Mouse (Mus musculus) hindbrain, embryonic 15.5 days (tissue): ENCODE data around the gene Zbtb32. TPM values are rescaled to one million over a fixed set of nuclear protein-coding genes. Genes with fewer than 3 reads are reported as not detected.

ENCODE experiments used
- ATAC-seq: fragments of 200-750 bp; cut with Nextera tagmentation; 2 replicates; pipeline ENCODE4 v1.8.0; 2017; ENCODE audit warnings: low read depth, moderate number of reproducible peaks, moderate TSS enrichment; ENCODE audit not compliant: low FRiP score
- H3K27ac ChIP-seq: fragments of 300-500 bp; sonication (generic); replicated peaks from 2 replicates; pipeline ENCODE4 v1.5.1; 2015; ENCODE audit warnings: mild to moderate bottlenecking, inconsistent platforms
- H3K27me3 ChIP-seq: fragments of 300-500 bp; sonication (generic); 2 replicates; pipeline ENCODE4 v1.6.1; 2015; ENCODE audit warnings: control low read depth, inconsistent platforms
- H3K36me3 ChIP-seq: fragments of 300-500 bp; sonication (generic); 2 replicates; pipeline ENCODE4 v1.6.1; 2015; ENCODE audit warnings: control low read depth, inconsistent platforms
- H3K4me1 ChIP-seq: fragments of 300-500 bp; sonication (generic); replicated peaks from 2 replicates; pipeline ENCODE4 v1.6.1; 2015; ENCODE audit warnings: control low read depth, inconsistent platforms
- H3K4me2 ChIP-seq: fragments of 300-500 bp; sonication (generic); 2 replicates; pipeline ENCODE4 v1.6.1; 2015; ENCODE audit warnings: moderate library complexity, mild to moderate bottlenecking, inconsistent platforms
- H3K4me3 ChIP-seq: fragments of 300-500 bp; sonication (generic); 2 replicates; pipeline ENCODE4 v1.5.1; 2015; ENCODE audit warnings: mild to moderate bottlenecking, inconsistent platforms
- H3K9ac ChIP-seq: fragments of 300-500 bp; sonication (generic); 2 replicates; pipeline ENCODE4 v1.6.1; 2015; ENCODE audit warnings: inconsistent platforms
- H3K9me3 ChIP-seq: fragments of 300-500 bp; sonication (generic); 2 replicates; pipeline ENCODE4 v1.6.1; 2016; ENCODE audit warnings: control low read depth, inconsistent platforms
- WGBS: fragments of 180-500 bp; shearing (Covaris S2); methylation state at CpG from one replicate; pipeline ENCODE4 v1.1.7; 2015; 5-methylcytosine and 5-hydroxymethylcytosine counted together
- microRNA-seq: library from miRNA; unstranded; fragments of <30 nt; microRNA quantifications from one replicate; pipeline ENCODE4, GENCODE M21; 2016
- polyA plus RNA-seq: library from polyadenylated mRNA; unstranded; fragments of >200 nt; fragmentation: Nextera tagmentation; extraction: Ambion mirVana; gene quantifications from 2 replicates; pipeline ENCODE4 v1.2.1, GENCODE M21; 2015

Zbtb32 gene
- polyA plus RNA-seq, 1 experiment from 2014 or later, result 0.10 TPM

DNA sequence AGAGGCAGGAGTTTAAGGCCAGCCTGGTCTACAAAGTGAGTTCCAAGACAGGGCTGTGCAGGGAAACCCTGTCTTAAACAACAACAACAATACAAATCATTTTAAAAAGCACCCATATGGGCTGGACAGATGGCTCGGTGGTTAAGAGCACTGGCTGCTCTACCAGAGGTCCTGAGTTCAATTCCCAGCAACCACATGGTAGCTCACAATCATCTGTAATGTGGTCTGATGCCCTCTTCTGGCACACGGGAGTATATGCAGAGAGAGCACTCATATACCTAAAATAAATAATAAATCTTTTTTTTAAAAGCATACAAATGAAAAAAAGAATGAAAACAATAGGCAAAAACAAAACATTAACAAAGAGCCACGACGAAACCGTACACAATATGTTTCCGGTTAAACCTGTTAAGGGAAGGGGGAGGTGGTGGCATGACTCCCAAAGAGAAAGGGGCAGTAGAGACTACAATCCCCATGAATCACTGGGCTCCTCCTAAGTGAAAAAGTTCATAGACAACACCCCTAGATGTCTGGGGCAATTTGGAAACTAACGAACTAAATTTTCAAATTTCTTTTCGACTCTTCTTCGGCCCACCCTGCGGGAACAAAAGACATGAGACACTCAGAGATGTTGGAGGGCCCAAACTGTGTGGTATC is 47.1 kb downstream of the Zbtb32 start:
- Histone ChIP-seq H3K9ac (peak overlapping the region; percentile 58), H3K27ac (peak overlapping the region; percentile 97), H3K4me1 (peaks cover 15% of the 10 kb centered on the region), H3K4me3 (peak overlapping the region; percentile 78), H3K36me3 (peaks cover 23% of the 10 kb centered on the region), H3K9me3 (no peaks in the 10 kb centered on the region), H3K4me2 (peak overlapping the region; percentile 88), H3K27me3 (no peaks in the 10 kb centered on the region)
- peak; percentile 55 for ATAC-seq
- WGBS, result 3% methylated on average over 10 of the region's 10 CpGs

- WGBS, result 100% methylated on average over 1 of the region's 1 CpGs
- no peak for ATAC-seq
- no peak overlapping the region for H3K9ac ChIP-seq
- no peak overlapping the region for H3K27ac ChIP-seq
- no peak overlapping the region for H3K4me3 ChIP-seq
- H3K4me2 ChIP-seq, result no peak overlapping the region
- no peaks in the 10 kb centered on the region for H3K9me3 ChIP-seq
- peaks cover 17% of the 10 kb centered on the region for H3K36me3 ChIP-seq
- H3K27me3 ChIP-seq, result no peaks in the 10 kb centered on the region
- H3K4me1 ChIP-seq, result peaks cover 15% of the 10 kb centered on the region
Measured at GRCm38 (mm10) chr7:30550603-30551002, 48.1 kb downstream of the Zbtb32 start.

GRCm38 (mm10) chr7:30549880-30550279 is 48.8 kb downstream of the Zbtb32 start:
- Histone ChIP-seq H3K27ac (no peak overlapping the region), H3K4me3 (no peak overlapping the region), H3K27me3 (no peaks in the 10 kb centered on the region), H3K9me3 (no peaks in the 10 kb centered on the region), H3K4me2 (no peak overlapping the region), H3K36me3 (peaks cover 12% of the 10 kb centered on the region; the same call in 1 of the 2 replicates), H3K9ac (no peak overlapping the region), H3K4me1 (peaks cover 15% of the 10 kb centered on the region)
- ATAC-seq, result no peak
- 90% methylated on average over 2 of the region's 2 CpGs for WGBS

- H3K9ac ChIP-seq, result no peak overlapping the region
- H3K4me1 ChIP-seq, result no peaks in the 10 kb centered on the region
- H3K9me3 ChIP-seq, result no peaks in the 10 kb centered on the region
- no peak overlapping the region for H3K27ac ChIP-seq
- H3K36me3 ChIP-seq, result peaks cover 22% of the 10 kb centered on the region
- H3K4me3 ChIP-seq, result no peak overlapping the region
- no peaks in the 10 kb centered on the region for H3K27me3 ChIP-seq
- H3K4me2 ChIP-seq, result no peak overlapping the region
- 98% methylated on average over 2 of the region's 2 CpGs for WGBS
- no peak for ATAC-seq
Measured at GRCm38 (mm10) chr7:30544327-30544726, 54.4 kb downstream of the Zbtb32 start.

DNA sequence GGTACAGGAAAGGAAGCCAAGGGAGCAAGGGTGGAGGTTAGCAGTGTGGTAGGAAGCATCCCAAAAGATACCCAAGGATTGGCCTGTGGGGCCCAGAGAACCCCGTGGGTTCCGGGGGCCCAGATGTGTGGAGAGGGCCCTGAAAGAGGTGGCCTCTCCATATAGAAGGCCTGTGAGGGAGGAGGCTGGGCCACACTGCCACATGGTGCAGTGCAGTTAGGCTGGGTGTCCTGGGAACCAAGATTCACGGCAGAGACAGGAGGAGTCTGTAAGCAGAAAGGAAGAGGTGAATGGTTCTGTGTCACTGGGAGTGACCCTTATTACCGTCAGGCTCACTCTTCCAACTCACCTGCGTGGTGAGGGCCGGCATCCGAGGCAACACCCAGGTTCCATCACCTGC is 58.1 kb downstream of the Zbtb32 start:
- Histone ChIP-seq H3K4me3 (no peak overlapping the region), H3K4me2 (no peak overlapping the region), H3K9me3 (no peaks in the 10 kb centered on the region), H3K4me1 (peaks cover 7% of the 10 kb centered on the region), H3K9ac (no peak overlapping the region), H3K27ac (no peak overlapping the region), H3K27me3 (no peaks in the 10 kb centered on the region), H3K36me3 (peaks cover 13% of the 10 kb centered on the region)
- 0 out of 2 replicates have a peak, but pooled peaks have one; percentile 24 for ATAC-seq
- WGBS, result 94% methylated on average over 7 of the region's 7 CpGs

Small RNA genes within 50 kb of the gene (microRNA-seq; reads per million reads assigned to microRNA genes)
- gene Gm38670 (not detected), gene Mir3569 (not detected)

Other genes starting within 250 kb of the Zbtb32 start
- 14.3 and 15.7 TPM in 2 replicates for gene Lrfn3, start 236.1 kb downstream of the Zbtb32 start, polyA plus RNA-seq
- 28.9 and 39.1 TPM in 2 replicates for gene Tyrobp, start 185.1 kb downstream of the Zbtb32 start, polyA plus RNA-seq
- 0.53 and 0.56 TPM in 2 replicates for gene Hcst, start 179.1 kb downstream of the Zbtb32 start, polyA plus RNA-seq
- 2.4 and 2.9 TPM in 2 replicates for gene Nfkbid, start 177.2 kb downstream of the Zbtb32 start, polyA plus RNA-seq
- gene Aplp1, start 153.4 kb downstream of the Zbtb32 start, polyA plus RNA-seq, result 674 and 762 TPM in 2 replicates
- 4.7 and 7.3 TPM in 2 replicates for gene Kirrel2, start 141.2 kb downstream of the Zbtb32 start, polyA plus RNA-seq
- gene Nphs1, start 140.6 kb downstream of the Zbtb32 start, polyA plus RNA-seq, result 1.1 and 1.2 TPM in 2 replicates
- gene Prodh2, start 105.3 kb downstream of the Zbtb32 start, polyA plus RNA-seq, result 0.36 TPM in 1 of 2 replicates, not detected in the other
- gene Arhgap33, start 63.8 kb downstream of the Zbtb32 start, polyA plus RNA-seq, result 101 and 135 TPM in 2 replicates
- gene Hspb6, start 46.7 kb downstream of the Zbtb32 start, polyA plus RNA-seq, result 11.1 and 13.2 TPM in 2 replicates
- 8.4 and 9.1 TPM in 2 replicates for gene Proser3, start 46.6 kb downstream of the Zbtb32 start, polyA plus RNA-seq
- gene Lin37, start 39.1 kb downstream of the Zbtb32 start, polyA plus RNA-seq, result 52.7 and 53.1 TPM in 2 replicates
- 89.7 and 92.1 TPM in 2 replicates for gene U2af1l4, start 35.6 kb downstream of the Zbtb32 start, polyA plus RNA-seq
- gene Gm49396, start 35.6 kb downstream of the Zbtb32 start, polyA plus RNA-seq, result 15.4 and 17.5 TPM in 2 replicates
- 124 and 134 TPM in 2 replicates for gene Psenen, start 35.3 kb downstream of the Zbtb32 start, polyA plus RNA-seq
- gene Igflr1, start 33.5 kb downstream of the Zbtb32 start, polyA plus RNA-seq, result 5.5 and 6.0 TPM in 2 replicates
- 9.2 and 9.8 TPM in 2 replicates for gene Kmt2b, start 10.2 kb downstream of the Zbtb32 start, polyA plus RNA-seq
- gene Upk1a, start 13.9 kb upstream of the Zbtb32 start, polyA plus RNA-seq, result 0.51 and 0.82 TPM in 2 replicates
- 1,185 and 1,301 TPM in 2 replicates for gene Cox6b1, start 27.2 kb upstream of the Zbtb32 start, polyA plus RNA-seq
- gene Etv2, start 36.9 kb upstream of the Zbtb32 start, polyA plus RNA-seq, result not detected in 2 replicates
- 131 and 139 TPM in 2 replicates for gene Rbm42, start 51.4 kb upstream of the Zbtb32 start, polyA plus RNA-seq
- 25.9 and 29.9 TPM in 2 replicates for gene Haus5, start 66.1 kb upstream of the Zbtb32 start, polyA plus RNA-seq
- gene Pmis2, start 72.7 kb upstream of the Zbtb32 start, polyA plus RNA-seq, result not detected in 2 replicates
- not detected in 2 replicates for gene 2200002J24Rik, start 100.0 kb upstream of the Zbtb32 start, polyA plus RNA-seq
- gene Atp4a, start 113.3 kb upstream of the Zbtb32 start, polyA plus RNA-seq, result 3.1 and 3.3 TPM in 2 replicates
- 273 and 284 TPM in 2 replicates for gene Tmem147, start 130.6 kb upstream of the Zbtb32 start, polyA plus RNA-seq
- 0.79 and 1.4 TPM in 2 replicates for gene Gapdhs, start 144.8 kb upstream of the Zbtb32 start, polyA plus RNA-seq
- gene Sbsn, start 152.6 kb upstream of the Zbtb32 start, polyA plus RNA-seq, result 2.2 TPM in 2 replicates
- gene Dmkn, start 164.8 kb upstream of the Zbtb32 start, polyA plus RNA-seq, result 2.0 and 3.0 TPM in 2 replicates
- gene Krtdap, start 189.0 kb upstream of the Zbtb32 start, polyA plus RNA-seq, result 0.52 and 2.8 TPM in 2 replicates
- gene Ffar2, start 224.9 kb upstream of the Zbtb32 start, polyA plus RNA-seq, result 0.21 TPM in 1 of 2 replicates, not detected in the other